Mouse (Mus musculus): ENCODE results near the gene Nkiras2. TPM values are rescaled to one million over a fixed set of nuclear protein-coding genes. Genes with fewer than 3 reads are reported as not detected.

Nkiras2 gene
- polyA plus RNA-seq, 1 experiment from 2014 or later, result 125 TPM

DNA sequence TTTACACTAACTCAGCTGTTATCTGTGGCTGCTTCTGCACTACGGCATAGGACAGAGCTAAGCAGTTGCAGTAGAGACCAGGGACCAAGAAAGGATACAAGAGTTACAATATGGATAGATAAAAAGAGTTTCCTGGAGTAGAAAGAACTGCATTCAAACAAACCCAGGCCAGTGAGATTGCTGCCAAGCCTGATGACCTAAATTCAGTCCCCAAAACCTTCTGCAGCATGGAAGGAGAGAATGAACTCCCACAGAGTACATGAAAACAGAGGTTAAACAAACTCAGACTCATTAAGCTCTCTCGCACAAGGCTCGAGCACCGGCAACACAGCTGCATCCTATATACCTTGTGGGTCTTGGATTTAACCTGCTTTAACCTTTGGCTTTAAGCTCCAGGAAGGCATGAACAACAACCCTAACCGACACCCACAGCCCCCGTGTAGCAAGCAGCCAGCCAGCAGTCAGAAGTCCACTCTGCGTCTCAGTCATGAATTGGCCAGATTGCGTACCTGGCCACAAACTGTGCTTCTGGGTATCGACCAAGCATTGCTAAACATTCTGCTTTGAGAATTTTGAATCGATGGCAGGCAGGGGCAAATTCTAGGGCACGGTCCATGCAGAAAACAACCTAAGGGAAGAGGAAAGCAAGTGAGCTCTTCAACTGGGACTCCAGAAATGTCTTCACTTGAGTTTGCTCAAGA is 26.5 kb upstream of the Nkiras2 start:
- no peak overlapping the region for H3K9ac ChIP-seq (replicated peaks; ENCODE audit: low read length)
- H3K4me3 ChIP-seq (replicated peaks; ENCODE audit: low read depth, low read length), result no peak overlapping the region
- 95% methylated on average over 11 of the region's 11 CpGs for WGBS
- ATAC-seq (ENCODE audit: low FRiP score, low TSS enrichment) (no peak), DNase-seq (no peak)
- no peaks in the 10 kb centered on the region for H3K27me3 ChIP-seq (ENCODE audit: control insufficient read depth, insufficient read depth, low read length)
- H3K9me3 ChIP-seq (ENCODE audit: control insufficient read depth, low read length), result no peaks in the 10 kb centered on the region
- no peak overlapping the region for H3K27ac ChIP-seq (replicated peaks; ENCODE audit: low read depth, low read length)
- no peak overlapping the region for H3K4me2 ChIP-seq (ENCODE audit: low read length)
- H3K36me3 ChIP-seq (ENCODE audit: control insufficient read depth, insufficient read depth, low read length), result peaks cover 100% of the 10 kb centered on the region
- no peaks in the 10 kb centered on the region for H3K4me1 ChIP-seq (ENCODE audit: control insufficient read depth, insufficient read depth, low read length)

DNA sequence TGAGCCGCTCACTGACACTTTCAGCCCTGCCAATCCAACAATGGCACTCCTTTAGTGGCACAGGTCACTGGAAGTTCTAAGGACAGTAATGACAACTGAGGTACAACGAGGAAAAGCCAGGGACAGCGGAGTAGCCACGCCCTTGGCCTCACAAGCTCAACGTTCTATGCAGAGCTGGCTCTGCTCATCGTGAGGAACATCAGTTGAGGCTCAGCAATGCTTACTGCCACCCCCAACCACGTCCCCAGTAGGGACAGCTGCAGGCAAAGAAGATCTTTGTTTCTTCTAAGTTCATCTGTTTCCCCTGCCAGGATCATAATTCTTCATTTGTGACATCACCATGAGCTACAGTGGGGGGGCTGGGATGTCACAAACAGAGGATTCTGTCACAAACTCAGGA is 24.4 kb upstream of the Nkiras2 start:
- H3K9ac ChIP-seq (replicated peaks; ENCODE audit: low read length), result no peak overlapping the region
- H3K36me3 ChIP-seq (ENCODE audit: control insufficient read depth, insufficient read depth, low read length), result peaks cover 100% of the 10 kb centered on the region
- no peak for DNase-seq
- no peak overlapping the region for H3K27ac ChIP-seq (replicated peaks; ENCODE audit: low read depth, low read length)
- no peaks in the 10 kb centered on the region for H3K27me3 ChIP-seq (ENCODE audit: control insufficient read depth, insufficient read depth, low read length)
- H3K4me1 ChIP-seq (ENCODE audit: control insufficient read depth, insufficient read depth, low read length), result no peaks in the 10 kb centered on the region
- WGBS, result 95% methylated on average over 7 of the region's 7 CpGs
- H3K4me3 ChIP-seq (replicated peaks; ENCODE audit: low read depth, low read length), result no peak overlapping the region
- no peak for ATAC-seq (ENCODE audit: low FRiP score, low TSS enrichment)
- no peaks in the 10 kb centered on the region for H3K9me3 ChIP-seq (ENCODE audit: control insufficient read depth, low read length)
- no peak overlapping the region for H3K4me2 ChIP-seq (ENCODE audit: low read length)

DNA sequence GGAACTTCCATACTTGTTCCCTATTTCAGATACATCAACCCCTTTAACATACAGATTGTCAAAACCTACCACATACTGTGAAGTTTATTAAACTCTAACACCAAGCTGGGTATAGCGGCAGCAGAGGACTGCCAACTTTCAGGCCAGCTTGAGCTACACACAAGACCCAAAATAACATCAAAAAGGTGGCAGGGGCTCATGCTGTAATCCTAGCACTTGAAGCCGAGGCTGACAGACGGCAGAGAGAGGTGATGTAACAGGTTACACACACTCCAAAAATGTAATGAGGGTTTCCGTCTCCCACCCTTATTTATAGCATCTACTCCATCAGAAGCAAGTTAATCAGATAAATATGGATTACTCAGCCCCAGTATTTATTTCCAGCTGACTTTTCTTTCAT is 23.5 kb upstream of the Nkiras2 start:
- H3K27ac ChIP-seq (replicated peaks; ENCODE audit: low read depth, low read length), result no peak overlapping the region
- ATAC-seq (ENCODE audit: low FRiP score, low TSS enrichment), result no peak
- peaks cover 100% of the 10 kb centered on the region for H3K36me3 ChIP-seq (ENCODE audit: control insufficient read depth, insufficient read depth, low read length)
- no peak overlapping the region for H3K4me3 ChIP-seq (replicated peaks; ENCODE audit: low read depth, low read length)
- H3K27me3 ChIP-seq (ENCODE audit: control insufficient read depth, insufficient read depth, low read length), result no peaks in the 10 kb centered on the region
- no peaks in the 10 kb centered on the region for H3K9me3 ChIP-seq (ENCODE audit: control insufficient read depth, low read length)
- H3K4me1 ChIP-seq (ENCODE audit: control insufficient read depth, insufficient read depth, low read length), result no peaks in the 10 kb centered on the region
- H3K9ac ChIP-seq (replicated peaks; ENCODE audit: low read length), result no peak overlapping the region
- 88% methylated on average over 4 of the region's 4 CpGs for WGBS
- H3K4me2 ChIP-seq (ENCODE audit: low read length), result no peak overlapping the region
- no peak for DNase-seq

DNA sequence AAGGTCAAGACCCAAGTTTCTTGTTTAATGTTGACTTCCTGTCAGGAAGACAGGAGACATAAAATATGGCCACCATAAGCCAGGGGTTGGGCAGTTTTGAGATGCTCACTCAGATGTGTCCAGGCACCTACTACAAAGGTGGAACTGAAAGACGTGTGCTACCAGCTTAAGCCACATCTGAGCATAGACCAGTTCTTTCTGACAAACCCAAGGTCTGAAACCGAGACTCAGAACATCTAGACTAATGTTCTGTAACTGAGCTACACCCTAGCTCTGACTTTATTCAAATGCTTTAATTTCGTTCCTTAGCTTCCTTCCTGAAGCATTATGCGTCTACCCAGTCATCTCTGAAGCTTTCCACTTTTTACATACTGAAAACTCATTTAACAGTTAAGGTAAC is 21.0 kb upstream of the Nkiras2 start:
- DNase-seq (no peak), ATAC-seq (ENCODE audit: low FRiP score, low TSS enrichment) (no peak)
- Histone ChIP-seq H3K9me3 (ENCODE audit: control insufficient read depth, low read length) (no peaks in the 10 kb centered on the region), H3K27ac (replicated peaks; ENCODE audit: low read depth, low read length) (no peak overlapping the region), H3K4me2 (ENCODE audit: low read length) (no peak overlapping the region), H3K4me1 (ENCODE audit: control insufficient read depth, insufficient read depth, low read length) (no peaks in the 10 kb centered on the region), H3K27me3 (ENCODE audit: control insufficient read depth, insufficient read depth, low read length) (no peaks in the 10 kb centered on the region), H3K9ac (replicated peaks; ENCODE audit: low read length) (no peak overlapping the region), H3K36me3 (ENCODE audit: control insufficient read depth, insufficient read depth, low read length) (peaks cover 88% of the 10 kb centered on the region), H3K4me3 (replicated peaks; ENCODE audit: low read depth, low read length) (no peak overlapping the region)
- 92% methylated on average over 4 of the region's 4 CpGs for WGBS

GRCm38 (mm10) chr11:100601372-100601771 is 17.7 kb upstream of the Nkiras2 start:
- H3K9ac ChIP-seq (replicated peaks; ENCODE audit: low read length), result no peak overlapping the region
- ATAC-seq (ENCODE audit: low FRiP score, low TSS enrichment), result no peak
- H3K4me1 ChIP-seq (ENCODE audit: control insufficient read depth, insufficient read depth, low read length), result 0 out of 2 replicates have a peak, but pooled peaks cover 3% of the 10 kb centered on the region
- H3K36me3 ChIP-seq (ENCODE audit: control insufficient read depth, insufficient read depth, low read length), result peaks cover 55% of the 10 kb centered on the region
- 97% methylated on average over 3 of the region's 3 CpGs for WGBS
- H3K27ac ChIP-seq (replicated peaks; ENCODE audit: low read depth, low read length), result no peak overlapping the region
- H3K4me2 ChIP-seq (ENCODE audit: low read length), result no peak overlapping the region
- DNase-seq, result no peak
- H3K27me3 ChIP-seq (ENCODE audit: control insufficient read depth, insufficient read depth, low read length), result no peaks in the 10 kb centered on the region
- H3K4me3 ChIP-seq (replicated peaks; ENCODE audit: low read depth, low read length), result no peak overlapping the region
- H3K9me3 ChIP-seq (ENCODE audit: control insufficient read depth, low read length), result no peaks in the 10 kb centered on the region

DNA sequence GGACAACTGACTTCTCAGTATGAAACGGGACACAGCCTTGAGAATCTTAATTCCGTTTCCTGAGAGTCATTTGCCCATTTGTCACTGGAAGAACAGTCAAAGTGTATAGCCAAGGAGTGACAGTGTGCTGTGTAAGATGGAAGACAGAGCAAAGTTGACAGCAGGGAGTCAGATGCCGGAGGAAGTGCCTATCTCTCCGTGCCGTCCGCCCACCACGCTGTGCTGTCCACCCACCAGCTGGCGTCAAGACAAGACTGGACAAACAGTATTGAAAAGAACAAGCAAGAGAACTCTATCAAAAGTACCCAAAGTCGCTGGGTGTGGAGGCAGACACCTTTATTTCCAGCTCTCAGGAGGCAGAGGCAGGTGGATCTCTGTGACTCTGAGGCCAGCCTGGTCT is 15.9 kb upstream of the Nkiras2 start:
- Histone ChIP-seq H3K4me2 (ENCODE audit: low read length) (no peak overlapping the region), H3K27ac (replicated peaks; ENCODE audit: low read depth, low read length) (no peak overlapping the region), H3K27me3 (ENCODE audit: control insufficient read depth, insufficient read depth, low read length) (no peaks in the 10 kb centered on the region), H3K9ac (replicated peaks; ENCODE audit: low read length) (no peak overlapping the region), H3K9me3 (ENCODE audit: control insufficient read depth, low read length) (no peaks in the 10 kb centered on the region), H3K4me1 (ENCODE audit: control insufficient read depth, insufficient read depth, low read length) (0 out of 2 replicates have a peak, but pooled peaks cover 3% of the 10 kb centered on the region), H3K4me3 (replicated peaks; ENCODE audit: low read depth, low read length) (no peak overlapping the region), H3K36me3 (ENCODE audit: control insufficient read depth, insufficient read depth, low read length) (peaks cover 42% of the 10 kb centered on the region)
- DNase-seq (no peak), ATAC-seq (ENCODE audit: low FRiP score, low TSS enrichment) (no peak)
- WGBS, result 94% methylated on average over 9 of the region's 9 CpGs

- DNase-seq (no peak), ATAC-seq (ENCODE audit: low FRiP score, low TSS enrichment) (no peak)
- Histone ChIP-seq H3K27ac (replicated peaks; ENCODE audit: low read depth, low read length) (no peak overlapping the region), H3K9ac (replicated peaks; ENCODE audit: low read length) (no peak overlapping the region), H3K4me3 (replicated peaks; ENCODE audit: low read depth, low read length) (no peak overlapping the region), H3K4me1 (ENCODE audit: control insufficient read depth, insufficient read depth, low read length) (0 out of 2 replicates have a peak, but pooled peaks cover 3% of the 10 kb centered on the region), H3K9me3 (ENCODE audit: control insufficient read depth, low read length) (no peaks in the 10 kb centered on the region), H3K27me3 (ENCODE audit: control insufficient read depth, insufficient read depth, low read length) (no peaks in the 10 kb centered on the region), H3K36me3 (ENCODE audit: control insufficient read depth, insufficient read depth, low read length) (peaks cover 38% of the 10 kb centered on the region), H3K4me2 (ENCODE audit: low read length) (no peak overlapping the region)
- WGBS, result 76% methylated on average over 8 of the region's 8 CpGs
Observed at GRCm38 (mm10) chr11:100603813-100604212, 15.2 kb upstream of the Nkiras2 start.

DNA sequence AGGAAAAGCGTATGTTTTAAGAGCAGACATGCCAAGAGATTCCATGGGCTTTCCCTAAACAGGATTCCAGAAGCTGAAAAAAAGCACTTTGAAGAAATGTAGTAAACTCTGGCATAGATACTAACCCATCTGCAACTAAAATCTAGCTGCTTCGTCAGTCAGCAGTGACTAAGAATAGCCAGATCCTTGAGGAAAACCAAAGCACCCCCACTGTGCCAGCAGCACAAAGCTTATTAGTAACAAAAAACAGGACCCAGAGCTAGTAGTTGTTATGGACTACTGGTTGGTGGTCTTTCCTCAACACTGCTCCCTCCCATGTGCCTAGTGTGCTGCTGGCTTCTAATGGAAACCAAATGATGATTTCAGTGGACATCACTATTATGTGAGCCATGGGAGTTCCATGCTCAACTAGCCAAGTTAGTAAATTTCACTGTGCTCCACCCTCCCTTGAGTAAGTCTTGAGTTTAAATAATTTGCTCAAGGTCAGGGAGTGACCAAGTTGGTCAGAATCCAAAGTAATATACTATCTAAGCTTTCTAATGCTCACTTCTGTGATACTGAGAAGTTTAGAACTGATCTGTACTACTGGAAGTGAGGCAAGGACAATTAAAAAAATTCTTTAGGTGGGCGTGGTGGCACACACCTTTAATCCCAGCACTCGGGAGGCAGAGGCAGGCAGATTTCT is 14.6 kb upstream of the Nkiras2 start:
- H3K4me3 ChIP-seq (replicated peaks; ENCODE audit: low read depth, low read length), result no peak overlapping the region
- H3K4me2 ChIP-seq (ENCODE audit: low read length), result no peak overlapping the region
- ATAC-seq (ENCODE audit: low FRiP score, low TSS enrichment) (no peak), DNase-seq (no peak)
- 0 out of 2 replicates have a peak, but pooled peaks cover 3% of the 10 kb centered on the region for H3K4me1 ChIP-seq (ENCODE audit: control insufficient read depth, insufficient read depth, low read length)
- no peak overlapping the region for H3K27ac ChIP-seq (replicated peaks; ENCODE audit: low read depth, low read length)
- peaks cover 31% of the 10 kb centered on the region for H3K36me3 ChIP-seq (ENCODE audit: control insufficient read depth, insufficient read depth, low read length)
- WGBS, result 81% methylated on average over 4 of the region's 4 CpGs
- no peak overlapping the region for H3K9ac ChIP-seq (replicated peaks; ENCODE audit: low read length)
- no peaks in the 10 kb centered on the region for H3K27me3 ChIP-seq (ENCODE audit: control insufficient read depth, insufficient read depth, low read length)
- no peaks in the 10 kb centered on the region for H3K9me3 ChIP-seq (ENCODE audit: control insufficient read depth, low read length)

GRCm38 (mm10) chr11:100605451-100605850 is 13.6 kb upstream of the Nkiras2 start:
- no peak overlapping the region for H3K4me2 ChIP-seq (ENCODE audit: low read length)
- H3K9ac ChIP-seq (replicated peaks; ENCODE audit: low read length), result no peak overlapping the region
- 81% methylated on average over 10 of the region's 10 CpGs for WGBS
- ATAC-seq (ENCODE audit: low FRiP score, low TSS enrichment), result no peak
- no peak overlapping the region for H3K4me3 ChIP-seq (replicated peaks; ENCODE audit: low read depth, low read length)
- 0 out of 2 replicates have a peak overlapping the region, but pooled peaks have one; percentile 13 for H3K27ac ChIP-seq (replicated peaks; ENCODE audit: low read depth, low read length)
- H3K36me3 ChIP-seq (ENCODE audit: control insufficient read depth, insufficient read depth, low read length), result peaks cover 22% of the 10 kb centered on the region
- H3K9me3 ChIP-seq (ENCODE audit: control insufficient read depth, low read length), result no peaks in the 10 kb centered on the region
- H3K4me1 ChIP-seq (ENCODE audit: control insufficient read depth, insufficient read depth, low read length), result 0 out of 2 replicates have a peak, but pooled peaks cover 3% of the 10 kb centered on the region
- DNase-seq, result no peak
- H3K27me3 ChIP-seq (ENCODE audit: control insufficient read depth, insufficient read depth, low read length), result no peaks in the 10 kb centered on the region
